Mouse (Mus musculus) lung, postnatal 0 days (tissue): ENCODE data around the gene Syne2. TPM values are rescaled to one million over a fixed set of nuclear protein-coding genes. Genes with fewer than 3 reads are reported as not detected.
A peak's percentile ranks its signal among the peaks of the same experiment; 100 is the strongest.

ENCODE experiments used
- ATAC-seq: fragments of 200-750 bp; cut with Nextera tagmentation; 2 replicates; pipeline ENCODE4 v1.8.0; 2017; ENCODE audit warnings: moderate library complexity
- DNase-seq: peaks from one replicate; pipeline ENCODE4 v3.0.0-alpha.2; 2016; ENCODE audit warnings: low spot score
- H3K27ac ChIP-seq: fragments of 300-500 bp; sonication (generic); 2 replicates; pipeline ENCODE4 v1.5.1; 2014; ENCODE audit warnings: antibody characterized with exemption, mild to moderate bottlenecking, low read length, mixed read lengths
- H3K27me3 ChIP-seq: fragments of 300-500 bp; sonication (generic); replicated peaks from 2 replicates; pipeline ENCODE4 v1.6.1; 2014; ENCODE audit warnings: low read length, mixed read lengths; ENCODE audit not compliant: insufficient read depth
- H3K36me3 ChIP-seq: fragments of 300-500 bp; sonication (generic); 2 replicates; pipeline ENCODE4 v1.6.1; 2014; ENCODE audit warnings: low read length, mixed read lengths; ENCODE audit not compliant: insufficient read depth
- H3K4me1 ChIP-seq: fragments of 300-500 bp; sonication (generic); 2 replicates; pipeline ENCODE4 v1.6.1; 2014; ENCODE audit warnings: antibody characterized with exemption, low read depth, low read length, mixed read lengths; ENCODE audit not compliant: insufficient read depth
- H3K4me2 ChIP-seq: fragments of 300-500 bp; sonication (generic); replicated peaks from 2 replicates; pipeline ENCODE4 v1.6.1; 2014; ENCODE audit warnings: low read depth, mild to moderate bottlenecking, low read length, moderate library complexity, mixed read lengths
- H3K4me3 ChIP-seq: fragments of 300-500 bp; sonication (generic); 2 replicates; pipeline ENCODE4 v1.5.1; 2014; ENCODE audit warnings: low read depth, low read length
- H3K9ac ChIP-seq: fragments of 300-500 bp; sonication (generic); replicated peaks from 2 replicates; pipeline ENCODE4 v1.6.1; 2014; ENCODE audit warnings: low read depth, mild to moderate bottlenecking
- H3K9me3 ChIP-seq: fragments of 300-500 bp; sonication (generic); 2 replicates; pipeline ENCODE4 v1.6.1; 2016; ENCODE audit warnings: low read length, mixed read lengths
- CTCF ChIP-seq: IDR thresholded peaks from 2 replicates; pipeline ENCODE4 v1.5.1; 2016; ENCODE audit warnings: antibody characterized with exemption, mild to moderate bottlenecking
- EP300 ChIP-seq: IDR thresholded peaks from 2 replicates; pipeline ENCODE4 v1.6.1; 2016; ENCODE audit warnings: antibody characterized with exemption, mild to moderate bottlenecking, control low read depth
- WGBS: fragments of 180-500 bp; shearing (Covaris S2); extraction: QIAGEN DNeasy Blood & Tissue Kit; methylation state at CpG from one replicate; pipeline ENCODE4 v1.1.7; 2014; 5-methylcytosine and 5-hydroxymethylcytosine counted together
- polyA plus RNA-seq: library from polyadenylated mRNA; unstranded; fragments of >200 nt; fragmentation: Nextera tagmentation; extraction: Ambion mirVana; gene quantifications from 2 replicates; pipeline ENCODE4 v1.2.1, GENCODE M21; 2015

Gene Syne2
- polyA plus RNA-seq, 1 experiment from 2014 or later, result 41.8 TPM

DNA sequence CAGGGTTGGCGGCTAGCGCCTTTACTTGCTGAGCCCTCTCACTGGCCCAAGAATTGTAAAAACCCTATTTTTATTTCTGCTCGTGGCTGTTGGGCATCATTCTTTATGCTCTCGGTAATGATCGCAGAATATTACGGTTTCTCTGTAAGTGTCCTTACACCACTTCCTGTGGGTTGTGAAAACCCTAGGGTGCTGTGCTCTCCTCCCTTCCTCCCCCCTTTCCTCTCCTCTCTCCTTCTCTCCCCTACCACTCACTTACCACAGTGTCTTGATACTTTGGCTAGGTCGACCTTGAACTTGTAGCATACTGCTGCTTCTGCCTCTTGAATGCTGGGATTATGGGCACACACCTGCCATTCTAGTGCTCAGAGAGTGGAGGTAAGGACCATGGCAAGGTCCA, 7.5 kb downstream of the Syne2 start:
- no peak overlapping the region for H3K4me3 ChIP-seq
- WGBS, result 85% methylated on average over 7 of the region's 7 CpGs
- ATAC-seq, result no peak

GRCm38 (mm10) chr12:75826699-75827353, 8.9 kb downstream of the Syne2 start:
- H3K27me3 ChIP-seq, result no peaks in the 10 kb centered on the region
- H3K4me1 ChIP-seq, result peaks cover 5% of the 10 kb centered on the region; the same call in 1 of the 2 replicates
- 0 out of 2 replicates have a peak overlapping the region, but pooled peaks have one; percentile 38 for H3K27ac ChIP-seq
- no peaks in the 10 kb centered on the region for H3K9me3 ChIP-seq
- 40% methylated on average over 10 of the region's 10 CpGs for WGBS
- no peaks in the 10 kb centered on the region for H3K36me3 ChIP-seq
- H3K4me3 ChIP-seq, result no peak overlapping the region
- ATAC-seq (peak; percentile 55), DNase-seq (peak; percentile 44)
- no peak for TF ChIP-seq EP300
- TF ChIP-seq CTCF, result no peak
- 0 out of 2 replicates have a peak overlapping the region, but pooled peaks have one; percentile 27 for H3K4me2 ChIP-seq
- H3K9ac ChIP-seq, result no peak overlapping the region

More for the DNA sequence above, 7.5 kb downstream of the Syne2 start:
- no peak overlapping the region for H3K9ac ChIP-seq
- H3K27me3 ChIP-seq, result no peaks in the 10 kb centered on the region
- no peaks in the 10 kb centered on the region for H3K36me3 ChIP-seq
- H3K9me3 ChIP-seq, result no peaks in the 10 kb centered on the region
- no peak overlapping the region for H3K4me2 ChIP-seq
- DNase-seq, result no peak
- TF ChIP-seq CTCF (no peak), EP300 (no peak)
- H3K27ac ChIP-seq, result no peak overlapping the region
- peaks cover 5% of the 10 kb centered on the region; the same call in 1 of the 2 replicates for H3K4me1 ChIP-seq

- 70% methylated on average over 15 of the region's 15 CpGs for WGBS
- ATAC-seq (no peak; the same call in 1 of the 2 replicates), DNase-seq (peak; percentile 29)
- Histone ChIP-seq H3K36me3 (no peaks in the 10 kb centered on the region), H3K4me1 (peaks cover 5% of the 10 kb centered on the region; the same call in 1 of the 2 replicates), H3K27me3 (no peaks in the 10 kb centered on the region), H3K4me2 (0 out of 2 replicates have a peak overlapping the region, but pooled peaks have one; percentile 27), H3K27ac (no peak overlapping the region), H3K9me3 (no peaks in the 10 kb centered on the region), H3K9ac (no peak overlapping the region), H3K4me3 (no peak overlapping the region)
- TF ChIP-seq CTCF (no peak), EP300 (no peak)
Observed at GRCm38 (mm10) chr12:75827751-75828150, 9.8 kb downstream of the Syne2 start.

DNA sequence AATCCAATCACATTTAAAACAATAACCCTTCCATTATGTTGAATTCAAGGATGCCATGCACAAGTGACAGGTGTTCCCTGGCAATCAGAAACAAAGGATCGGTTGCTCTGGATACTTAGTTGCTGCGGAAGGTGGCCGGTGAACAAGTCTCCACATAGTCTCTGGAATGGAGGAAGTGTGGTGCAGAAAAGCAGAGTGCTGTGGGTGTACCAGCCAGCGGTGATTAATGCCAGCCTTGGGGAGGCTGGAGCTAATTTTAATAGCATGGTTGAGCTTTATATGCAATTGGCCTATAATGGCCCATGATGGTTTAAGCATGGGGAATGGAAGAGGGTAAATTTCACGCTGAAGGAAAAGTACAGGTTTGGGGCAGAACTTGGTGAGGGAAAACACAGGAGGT, 11.7 kb downstream of the Syne2 start:
- no peaks in the 10 kb centered on the region for H3K27me3 ChIP-seq
- ATAC-seq (no peak), DNase-seq (no peak)
- no peak overlapping the region for H3K4me2 ChIP-seq
- H3K36me3 ChIP-seq, result no peaks in the 10 kb centered on the region
- H3K9ac ChIP-seq, result no peak overlapping the region
- no peak for TF ChIP-seq EP300
- TF ChIP-seq CTCF, result no peak
- whole genome bisulfite sequencing, result 76% methylated on average over 5 of the region's 5 CpGs
- H3K4me3 ChIP-seq, result no peak overlapping the region
- no peak overlapping the region for H3K27ac ChIP-seq
- peaks cover 9% of the 10 kb centered on the region; the same call in 1 of the 2 replicates for H3K4me1 ChIP-seq
- H3K9me3 ChIP-seq, result no peaks in the 10 kb centered on the region

DNA sequence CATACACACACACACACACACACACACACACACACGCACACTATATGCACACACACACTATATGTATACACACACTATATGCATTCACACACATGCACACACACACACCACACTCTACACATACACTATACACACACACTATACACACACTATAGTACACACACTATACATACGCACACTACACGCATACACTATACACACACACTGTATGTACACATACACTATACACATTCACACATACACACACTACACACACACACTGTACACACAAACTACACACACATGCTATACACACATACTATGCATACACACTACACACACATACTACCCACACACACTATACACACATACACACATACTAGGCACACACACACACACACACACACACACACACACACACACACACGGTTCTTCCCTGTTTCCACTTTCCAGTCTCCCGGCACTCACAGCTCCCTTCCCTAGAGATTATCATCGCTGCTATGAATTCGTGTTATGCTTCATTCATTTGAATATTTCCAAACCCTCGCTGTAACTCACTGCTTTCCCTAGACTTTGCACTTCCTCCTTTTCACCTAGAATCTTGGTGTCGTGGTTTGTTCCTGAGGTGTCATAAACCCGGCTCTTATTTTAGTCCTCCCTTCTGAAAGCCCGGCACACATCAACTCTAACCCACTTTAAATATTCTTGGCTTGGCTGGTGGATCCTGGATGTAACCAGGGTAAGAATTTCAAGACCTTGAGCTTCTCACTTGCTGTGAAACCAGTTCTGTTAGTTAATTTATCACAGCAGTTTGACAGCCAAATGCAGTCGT, 15.4 kb downstream of the Syne2 start:
- WGBS, result 32% methylated on average over 12 of the region's 12 CpGs
- H3K9ac ChIP-seq, result 0 out of 2 replicates have a peak overlapping the region, but pooled peaks have one; percentile 3
- no peak for ATAC-seq

More for the DNA sequence above, 15.4 kb downstream of the Syne2 start:
- Histone ChIP-seq H3K4me2 (0 out of 2 replicates have a peak overlapping the region, but pooled peaks have one; percentile 19), H3K9me3 (no peaks in the 10 kb centered on the region), H3K36me3 (no peaks in the 10 kb centered on the region), H3K27ac (no peak overlapping the region), H3K4me1 (peaks cover 4% of the 10 kb centered on the region; the same call in 1 of the 2 replicates), H3K27me3 (no peaks in the 10 kb centered on the region), H3K4me3 (no peak overlapping the region)
- TF ChIP-seq EP300 (no peak), CTCF (no peak)
- peak; percentile 25 for DNase-seq
